ENCODE assay signal across 8 mouse cellular contexts in the genomic region with DNA sequence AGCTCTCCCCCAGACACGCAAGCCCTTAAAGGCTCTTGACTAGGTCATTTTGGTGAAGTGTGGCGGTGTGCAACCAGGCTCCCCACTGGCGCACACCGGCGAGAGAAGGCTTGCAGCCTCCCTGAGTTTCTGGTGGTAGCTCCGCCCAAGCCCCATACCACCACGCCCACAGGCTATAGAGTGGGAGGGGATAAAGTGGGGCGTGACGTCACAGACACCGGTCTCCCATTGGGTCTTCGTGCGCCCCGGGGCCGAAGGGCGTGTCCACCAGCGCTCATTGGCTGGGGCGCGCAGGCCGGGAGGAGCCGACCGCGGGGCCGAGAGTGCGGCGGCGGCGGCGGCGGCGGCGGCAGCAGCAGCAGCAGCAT. TPM values are rescaled to one million over a fixed set of nuclear protein-coding genes. Genes with fewer than 3 reads are reported as not detected.
DNase-seq lines count a peak whose midpoint lies in the region; ATAC-seq and TF ChIP-seq lines count a peak whose summit lies in the region.

A gene (plus strand): TSS at position 277 of the 368 bp plus-strand sequence.

- no peaks in the 10 kb centered on the region for H3K9me3 ChIP-seq in hindbrain, postnatal 0 days (ENCODE audit: low read length)

- intact Hi-C loops in gastrocnemius, adult 2 months (cut with DNase I), result loop anchor here (5.0 kb wide), 1 partner anchor 271 kb away; a partner anchor contains a TSS
- intact Hi-C loops in left cerebral cortex, adult 2 months (cut with DNase I), result loop anchor here (1.0 to 5.0 kb wide), 2 partner anchors 8 to 211 kb away; a partner anchor contains a TSS

- peak; percentile 98 for ATAC-seq in common myeloid progenitor, adult 5-6 weeks (replicated peaks; ENCODE audit: low read depth, poor library complexity, severe bottlenecking)
- peak; percentile 100 for ATAC-seq in hindbrain, postnatal 0 days
- peak; percentile 99 for ATAC-seq in megakaryocyte, adult 5-6 weeks (ENCODE audit: poor library complexity, severe bottlenecking)

- H3K4me1 ChIP-seq in hindbrain, postnatal 0 days (ENCODE audit: insufficient read depth, low read length), result peaks cover 5% of the 10 kb centered on the region; the same call in 1 of the 2 replicates

- peak within 1 kb of the TSS; percentile 76 for H3K9ac ChIP-seq in hindbrain, postnatal 0 days (replicated peaks; ENCODE audit: low read length)

- H3K4me2 ChIP-seq in hindbrain, postnatal 0 days (ENCODE audit: low read depth, low read length), result peak within 1 kb of the TSS; percentile 92

- H3K4me3 ChIP-seq in gastrocnemius, adult 2 months, result peak within 1 kb of the TSS; percentile 82
- peak within 1 kb of the TSS; percentile 71 for H3K4me3 ChIP-seq in hindbrain, postnatal 0 days (ENCODE audit: low read length)
- H3K4me3 ChIP-seq in left cerebral cortex, adult 2 months, result peak within 1 kb of the TSS; percentile 85

- 0% methylated on average over 23 of the region's 31 CpGs for WGBS in hindbrain, postnatal 0 days

- no peaks in the 10 kb centered on the region for H3K36me3 ChIP-seq in hindbrain, postnatal 0 days (ENCODE audit: insufficient read depth, low read length)

- peak within 1 kb of the TSS; percentile 89 for H3K27ac ChIP-seq in gastrocnemius, adult 2 months
- peak within 1 kb of the TSS; percentile 85 for H3K27ac ChIP-seq in hindbrain, postnatal 0 days
- peak within 1 kb of the TSS; percentile 86 for H3K27ac ChIP-seq in left cerebral cortex, adult 2 months

- H3K27me3 ChIP-seq in hindbrain, postnatal 0 days (ENCODE audit: insufficient read depth, low read length), result no peaks in the 10 kb centered on the region

- no peak for TF ChIP-seq CTCF in gastrocnemius, adult 2 months (IDR thresholded peaks at IDR 0.05)
- TF ChIP-seq CTCF in hindbrain, postnatal 0 days (IDR thresholded peaks at IDR 0.05; ENCODE audit: low read depth), result no peak
- TF ChIP-seq CTCF in left cerebral cortex, adult 2 months (IDR thresholded peaks at IDR 0.05), result no peak

- peak; percentile 99 for DNase-seq in ZHBTc4 (ENCODE audit: low read depth, low spot score)
- peak; percentile 99 for DNase-seq in gastrocnemius, adult 2 months
- DNase-seq in hindbrain, postnatal 0 days (ENCODE audit: low spot score), result peak; percentile 99
- peak; percentile 98 to 99 for DNase-seq in left cerebral cortex, adult 2 months (ENCODE audit: extremely low spot score in 1 of 2, low spot score in 2 of 2)
- peak; percentile 98 for DNase-seq in right cerebral cortex, adult 2 months (ENCODE audit: low spot score in 2 of 2)
- peak; percentile 99 for DNase-seq in urinary bladder, postnatal 14 days (ENCODE audit: low spot score)

RNA-seq across cellular contexts. Expression of the gene that starts here (rescaled TPM):
- total RNA-seq in common myeloid progenitor, adult 5-6 weeks (2017), result 3.3 and 3.5 TPM in 2 replicates
- total RNA-seq in gastrocnemius, adult 2 months (2021), result 10 to 100 TPM; 22.2 to 24.8 TPM
- total RNA-seq in hindbrain, postnatal 0 days (2014; rRNA removed), result 47.1 and 64.6 TPM in 2 replicates
- polyA plus RNA-seq in hindbrain, postnatal 0 days (2015; fragmentation: Nextera tagmentation; extraction: Ambion mirVana), result 63.4 and 65.6 TPM in 2 replicates
- total RNA-seq in left cerebral cortex, adult 2 months (2021), result 100 to 1,000 TPM; 185 to 196 TPM
- total RNA-seq in megakaryocyte, adult 5-6 weeks (2015), result 6.2 and 7.2 TPM in 2 replicates
- total RNA-seq in megakaryocyte, adult 5-6 weeks (2017), result 5.0 and 6.5 TPM in 2 replicates

Comparison
In these comparisons a context has a peak if more than half of its experiments do, and no peak if none do; other contexts are left out.
1. Peak in every context shown above with its lines: DNase-seq, ATAC-seq, H3K4me3 ChIP-seq and H3K27ac ChIP-seq.